Mouse (Mus musculus): ENCODE measurements around the gene Pitpnm1.

- no peak for TF ChIP-seq CTCF (IDR thresholded peaks at IDR 0.05; ENCODE audit: extremely low read depth, insufficient read depth, insufficient read length, insufficient replicate concordance)
- no peak for TF ChIP-seq POLR2A (IDR thresholded peaks at IDR 0.05; ENCODE audit: low read depth, low read length)
These were observed 40.6 kb upstream of the Pitpnm1 start, which contains the start of gene Gstp3 for GRCm38 (mm10) chr19:4059069-4059740.
